Mouse (Mus musculus) adrenal gland (tissue): Measurements from ENCODE around the gene 4930524B15Rik.

Source experiments
- intact Hi-C: fragments of 180-260 bp; cut with DNase I; formaldehyde crosslinking; loops from one replicate; pipeline ENCODE4 v1.15.1; 2025

4930524B15Rik gene

GRCm38 (mm10) chr11:32028605-32029004 lies 63.2 kb downstream of the 4930524B15Rik start:
- intact Hi-C loops: no loop called here
